Mouse (Mus musculus) midbrain, embryonic 14.5 days (tissue): ENCODE measurements at regions not wholly inside any gene's neighbourhood (a gene's known extent, or its start where the extent isn't known, plus 50 kb on each side); places are given as distances from the start of the nearest gene placed in this dataset.
A peak's percentile ranks its signal among the peaks of the same experiment; 100 is the strongest.

Experiments
- ATAC-seq: fragments of 200-750 bp; cut with Nextera tagmentation; 2 replicates; pipeline ENCODE4 v1.8.0; 2017; ENCODE audit warnings: moderate number of reproducible peaks, moderate library complexity; ENCODE audit not compliant: low FRiP score, low TSS enrichment
- DNase-seq: peaks from one replicate; pipeline ENCODE4 v3.0.0-alpha.2; 2015
- H3K27ac ChIP-seq: fragments of 300-500 bp; sonication (generic); replicated peaks from 2 replicates; pipeline ENCODE4 v1.5.1; 2014; ENCODE audit warnings: mild to moderate bottlenecking, low read depth, low read length, moderate library complexity
- H3K27me3 ChIP-seq: fragments of 300-500 bp; sonication (generic); 2 replicates; pipeline ENCODE4 v1.6.1; 2014; ENCODE audit warnings: low read length, control low read depth, mixed read lengths; ENCODE audit not compliant: control insufficient read depth, insufficient read depth
- H3K36me3 ChIP-seq: fragments of 300-500 bp; sonication (generic); 2 replicates; pipeline ENCODE4 v1.6.1; 2014; ENCODE audit warnings: low read length, control low read depth; ENCODE audit not compliant: control insufficient read depth, insufficient read depth
- H3K4me1 ChIP-seq: fragments of 300-500 bp; sonication (generic); 2 replicates; pipeline ENCODE4 v1.6.1; 2014; ENCODE audit warnings: mild to moderate bottlenecking, antibody characterized with exemption, low read length, control low read depth; ENCODE audit not compliant: control insufficient read depth, insufficient read depth
- H3K4me2 ChIP-seq: fragments of 300-500 bp; sonication (generic); 2 replicates; pipeline ENCODE4 v1.6.1; 2014; ENCODE audit warnings: mild to moderate bottlenecking, low read length, moderate library complexity
- H3K4me3 ChIP-seq: fragments of 300-500 bp; sonication (generic); replicated peaks from 2 replicates; pipeline ENCODE4 v1.5.1; 2014; ENCODE audit warnings: low read depth, low read length
- H3K9ac ChIP-seq: fragments of 300-500 bp; sonication (generic); replicated peaks from 2 replicates; pipeline ENCODE4 v1.6.1; 2014; ENCODE audit warnings: mild to moderate bottlenecking, low read length, moderate library complexity
- H3K9me3 ChIP-seq: fragments of 300-500 bp; sonication (generic); 2 replicates; pipeline ENCODE4 v1.6.1; 2016; ENCODE audit warnings: low read length, control low read depth, mixed read lengths; ENCODE audit not compliant: control insufficient read depth
- WGBS: fragments of 180-500 bp; shearing (Covaris S2); extraction: QIAGEN DNeasy Blood & Tissue Kit; methylation state at CpG from one replicate; pipeline ENCODE4 v1.1.7; 2014; 5-methylcytosine and 5-hydroxymethylcytosine counted together

- H3K9me3 ChIP-seq: no peaks in the 10 kb centered on the region
- ATAC-seq: no peak
- no peaks in the 10 kb centered on the region for H3K27me3 ChIP-seq
- H3K4me1 ChIP-seq: no peaks in the 10 kb centered on the region
- no peak for DNase-seq
- H3K9ac ChIP-seq: no peak overlapping the region
- H3K36me3 ChIP-seq: no peaks in the 10 kb centered on the region
- H3K4me2 ChIP-seq: no peak overlapping the region
- no peak overlapping the region for H3K27ac ChIP-seq
- 91% methylated on average over 4 of the region's 4 CpGs for WGBS
- no peak overlapping the region for H3K4me3 ChIP-seq
These were observed 102.9 kb downstream of the Arl4a start for GRCm38 (mm10) chr12:39934877-39935276.

GRCm38 (mm10) chr12:39931251-39931650 is 106.6 kb downstream of the Arl4a start:
- Histone ChIP-seq H3K9me3 (no peaks in the 10 kb centered on the region), H3K4me1 (no peaks in the 10 kb centered on the region), H3K9ac (no peak overlapping the region), H3K36me3 (no peaks in the 10 kb centered on the region), H3K4me3 (no peak overlapping the region), H3K27me3 (no peaks in the 10 kb centered on the region), H3K27ac (no peak overlapping the region), H3K4me2 (no peak overlapping the region)
- DNase-seq: no peak
- no peak for ATAC-seq
- WGBS: 88% methylated on average over 1 of the region's 1 CpGs

GRCm38 (mm10) chr12:39927902-39928301 is 109.9 kb downstream of the Arl4a start:
- Histone ChIP-seq H3K27ac (no peak overlapping the region), H3K4me2 (no peak overlapping the region), H3K4me1 (no peaks in the 10 kb centered on the region), H3K27me3 (no peaks in the 10 kb centered on the region), H3K9ac (no peak overlapping the region), H3K4me3 (no peak overlapping the region), H3K9me3 (no peaks in the 10 kb centered on the region), H3K36me3 (no peaks in the 10 kb centered on the region)
- DNase-seq: no peak
- no peak for ATAC-seq

- no peaks in the 10 kb centered on the region for H3K36me3 ChIP-seq
- no peaks in the 10 kb centered on the region for H3K9me3 ChIP-seq
- H3K4me2 ChIP-seq: no peak overlapping the region
- no peak overlapping the region for H3K9ac ChIP-seq
- no peaks in the 10 kb centered on the region for H3K27me3 ChIP-seq
- ATAC-seq: no peak
- 93% methylated on average over 8 of the region's 8 CpGs for WGBS
- H3K4me1 ChIP-seq: no peaks in the 10 kb centered on the region
- no peak overlapping the region for H3K27ac ChIP-seq
- H3K4me3 ChIP-seq: no peak overlapping the region
- DNase-seq: no peak
These were observed 110.8 kb downstream of the Arl4a start for GRCm38 (mm10) chr12:39927014-39927413.

GRCm38 (mm10) chr12:39921481-39921880 is 116.3 kb downstream of the Arl4a start:
- WGBS: 66% methylated on average over 3 of the region's 3 CpGs
- no peak for ATAC-seq
- Histone ChIP-seq H3K27ac (no peak overlapping the region), H3K4me1 (peaks cover 5% of the 10 kb centered on the region; the same call in 1 of the 2 replicates), H3K4me3 (no peak overlapping the region), H3K4me2 (no peak overlapping the region), H3K27me3 (no peaks in the 10 kb centered on the region), H3K36me3 (no peaks in the 10 kb centered on the region), H3K9ac (no peak overlapping the region), H3K9me3 (no peaks in the 10 kb centered on the region)
- peak; percentile 7 for DNase-seq

GRCm38 (mm10) chr12:39920466-39920913 is 117.3 kb downstream of the Arl4a start:
- DNase-seq: peak; percentile 85
- no peak overlapping the region for H3K9ac ChIP-seq
- peak overlapping the region; percentile 11; the same call in 1 of the 2 replicates for H3K4me2 ChIP-seq
- H3K27me3 ChIP-seq: no peaks in the 10 kb centered on the region
- no peaks in the 10 kb centered on the region for H3K36me3 ChIP-seq
- ATAC-seq: peak; percentile 85
- H3K9me3 ChIP-seq: no peaks in the 10 kb centered on the region
- H3K4me3 ChIP-seq: no peak overlapping the region
- 5% methylated on average over 8 of the region's 8 CpGs for WGBS
- H3K4me1 ChIP-seq: peaks cover 5% of the 10 kb centered on the region; the same call in 1 of the 2 replicates
- no peak overlapping the region for H3K27ac ChIP-seq

GRCm38 (mm10) chr12:39919909-39920308 is 117.9 kb downstream of the Arl4a start:
- H3K27me3 ChIP-seq: no peaks in the 10 kb centered on the region
- no peak overlapping the region for H3K9ac ChIP-seq
- 63% methylated on average over 2 of the region's 2 CpGs for WGBS
- DNase-seq (peak; percentile 30), ATAC-seq (no peak)
- peaks cover 5% of the 10 kb centered on the region; the same call in 1 of the 2 replicates for H3K4me1 ChIP-seq
- H3K27ac ChIP-seq: no peak overlapping the region
- H3K4me3 ChIP-seq: no peak overlapping the region
- no peak overlapping the region for H3K4me2 ChIP-seq
- H3K36me3 ChIP-seq: no peaks in the 10 kb centered on the region
- H3K9me3 ChIP-seq: no peaks in the 10 kb centered on the region

GRCm38 (mm10) chr12:39888493-39888892 is 149.3 kb downstream of the Arl4a start:
- Histone ChIP-seq H3K9ac (no peak overlapping the region), H3K27me3 (no peaks in the 10 kb centered on the region), H3K4me3 (no peak overlapping the region), H3K36me3 (no peaks in the 10 kb centered on the region), H3K27ac (no peak overlapping the region), H3K4me1 (no peaks in the 10 kb centered on the region), H3K4me2 (no peak overlapping the region), H3K9me3 (no peaks in the 10 kb centered on the region)
- 45% methylated on average over 5 of the region's 5 CpGs for WGBS
- ATAC-seq (no peak), DNase-seq (no peak)

- H3K4me2 ChIP-seq: no peak overlapping the region
- no peak overlapping the region for H3K4me3 ChIP-seq
- DNase-seq: no peak
- H3K27ac ChIP-seq: no peak overlapping the region
- no peak overlapping the region for H3K9ac ChIP-seq
- WGBS: 67% methylated on average over 3 of the region's 3 CpGs
- no peaks in the 10 kb centered on the region for H3K4me1 ChIP-seq
- no peaks in the 10 kb centered on the region for H3K9me3 ChIP-seq
- no peaks in the 10 kb centered on the region for H3K36me3 ChIP-seq
- no peak for ATAC-seq
- H3K27me3 ChIP-seq: no peaks in the 10 kb centered on the region
These were observed 152.5 kb downstream of the Arl4a start for GRCm38 (mm10) chr12:39885366-39885765.
